Mouse (Mus musculus) c-Kit-positive CD71-negative TER-119-negative erythroid progenitor cells, embryonic 14.5 days (primary cell): ENCODE data around the gene S1pr4.

Source experiments
- DNase-seq: peaks from one replicate; pipeline ENCODE4 v3.0.0-alpha.2; 2013; ENCODE audit warnings: low read depth

S1pr4 gene

GRCm38 (mm10) chr10:81500032-81500431 lies at the start of gene S1pr4:
Gene S1pr4 (minus strand): TSS chr10:81500132.
- DNase-seq = no peak

GRCm38 (mm10) chr10:81548944-81549343 lies 49.0 kb upstream of the S1pr4 start:
- no peak for DNase-seq

GRCm38 (mm10) chr10:81546788-81547571 lies 47.0 kb upstream of the S1pr4 start:
- DNase-seq = no peak

- no peak for DNase-seq
Measured at GRCm38 (mm10) chr10:81546332-81546731, 46.4 kb upstream of the S1pr4 start.

GRCm38 (mm10) chr10:81545161-81545747 lies 45.3 kb upstream of the S1pr4 start, which contains the start of gene Gna11:
Gene Gna11 (minus strand): TSS chr10:81545190.
- peak; percentile 96 for DNase-seq

- no peak for DNase-seq
Measured at GRCm38 (mm10) chr10:81544296-81545160, 44.6 kb upstream of the S1pr4 start.

- no peak for DNase-seq
Measured at GRCm38 (mm10) chr10:81543633-81544032, 43.7 kb upstream of the S1pr4 start.

- DNase-seq = no peak
Measured at GRCm38 (mm10) chr10:81542727-81543460, 43.0 kb upstream of the S1pr4 start.

GRCm38 (mm10) chr10:81541803-81542202 lies 41.9 kb upstream of the S1pr4 start:
- no peak for DNase-seq

GRCm38 (mm10) chr10:81541363-81541762 lies 41.4 kb upstream of the S1pr4 start:
- DNase-seq = no peak

- DNase-seq = no peak
Measured at GRCm38 (mm10) chr10:81538321-81539048, 38.6 kb upstream of the S1pr4 start.

- no peak for DNase-seq
Measured at GRCm38 (mm10) chr10:81537429-81537828, 37.5 kb upstream of the S1pr4 start.

- no peak for DNase-seq
Measured at GRCm38 (mm10) chr10:81536734-81537133, 36.8 kb upstream of the S1pr4 start.

- DNase-seq = no peak
Measured at GRCm38 (mm10) chr10:81534826-81535225, 34.9 kb upstream of the S1pr4 start.

- no peak for DNase-seq
Measured at GRCm38 (mm10) chr10:81526779-81527178, 26.8 kb upstream of the S1pr4 start.

- DNase-seq = no peak
Measured at GRCm38 (mm10) chr10:81525017-81525694, 25.2 kb upstream of the S1pr4 start.

- no peak for DNase-seq
Measured at GRCm38 (mm10) chr10:81524051-81524605, 24.2 kb upstream of the S1pr4 start, which contains the start of gene Gna15. Gene Gna15 (minus strand): TSS chr10:81524225.

GRCm38 (mm10) chr10:81523570-81523969 lies 23.6 kb upstream of the S1pr4 start:
- no peak for DNase-seq

- no peak for DNase-seq
Measured at GRCm38 (mm10) chr10:81523142-81523541, 23.2 kb upstream of the S1pr4 start.

GRCm38 (mm10) chr10:81519978-81520365 lies 20.0 kb upstream of the S1pr4 start:
- no peak for DNase-seq
